Mouse (Mus musculus): ENCODE measurements around the gene Psma7. TPM values are rescaled to one million over a fixed set of nuclear protein-coding genes. Genes with fewer than 3 reads are reported as not detected.
A peak's percentile ranks its signal among the peaks of the same experiment; 100 is the strongest.

Gene Psma7
- polyA plus RNA-seq, 1 experiment from 2014 or later = 615 TPM

DNA sequence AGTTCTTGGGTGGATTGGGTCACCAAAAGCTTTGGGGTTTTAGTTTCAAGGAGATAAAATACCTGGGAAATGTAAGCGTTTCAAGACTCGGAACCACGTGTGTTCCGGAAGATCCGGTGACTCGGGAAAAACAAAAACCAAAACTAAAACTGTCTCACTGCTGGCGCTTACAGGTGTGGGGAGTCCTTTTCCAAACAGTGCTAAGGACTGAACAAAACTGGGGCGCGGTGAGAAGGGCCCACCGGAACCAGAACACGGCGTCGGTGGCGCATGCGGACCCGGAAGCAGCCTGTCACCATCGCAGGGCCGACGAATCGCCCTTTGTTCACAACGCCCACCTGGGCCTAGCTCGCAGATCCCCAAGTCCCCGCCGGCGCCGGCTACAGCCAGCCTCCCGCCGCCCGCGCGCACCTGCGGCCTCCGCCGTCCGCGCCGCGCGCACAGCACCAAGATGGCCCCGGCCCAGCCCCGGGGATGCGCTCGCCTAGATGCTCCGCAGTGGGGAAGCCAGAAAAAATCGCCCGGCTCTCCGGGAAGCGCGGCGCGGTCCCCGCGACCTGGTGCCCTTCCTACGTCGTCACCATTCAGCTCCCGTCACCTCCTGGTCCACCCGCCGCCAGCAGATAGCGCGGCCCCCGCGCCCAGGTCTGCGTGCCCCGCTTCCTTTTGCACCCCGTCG, 517 bp downstream of the Psma7 start:
- Histone ChIP-seq H3K9ac (peak overlapping the region; percentile 84), H3K9me3 (replicated peaks) (no peaks in the 10 kb centered on the region), H3K36me3 (peaks cover 36% of the 10 kb centered on the region), H3K4me1 (peaks cover 41% of the 10 kb centered on the region), H3K4me3 (replicated peaks) (peak overlapping the region; percentile 99), H3K27me3 (no peaks in the 10 kb centered on the region), H3K4me2 (peak overlapping the region; percentile 93), H3K27ac (peak overlapping the region; percentile 97)
- WGBS = under 1% methylated on average over 66 of the region's 66 CpGs
- ATAC-seq (replicated peaks; ENCODE audit: low FRiP score) = peak; percentile 49

DNA sequence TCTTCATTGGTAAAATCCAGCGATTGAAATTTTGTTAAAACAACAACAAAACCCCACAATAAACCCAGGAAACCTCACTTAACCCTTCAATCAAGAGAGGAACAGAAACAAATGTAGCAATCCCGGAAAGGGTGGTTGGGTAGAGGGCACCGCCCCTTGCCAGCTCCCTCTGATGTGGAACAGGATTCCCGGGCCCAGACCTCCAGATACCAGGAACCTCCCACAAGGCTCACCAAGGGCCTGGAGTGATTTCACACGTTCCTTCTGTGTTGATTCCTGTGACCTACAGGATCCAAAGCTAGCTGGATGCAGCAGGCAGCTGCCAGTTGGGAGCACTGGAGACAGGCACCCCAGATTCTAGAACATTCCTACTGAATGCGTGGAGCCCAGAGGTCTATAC, 1.8 kb downstream of the Psma7 start:
- Histone ChIP-seq H3K4me3 (replicated peaks) (peak overlapping the region; percentile 99), H3K27me3 (no peaks in the 10 kb centered on the region), H3K4me1 (peaks cover 41% of the 10 kb centered on the region), H3K36me3 (peaks cover 44% of the 10 kb centered on the region), H3K9me3 (replicated peaks) (no peaks in the 10 kb centered on the region), H3K4me2 (peak overlapping the region; percentile 93), H3K27ac (0 out of 2 replicates have a peak overlapping the region, but pooled peaks have one; percentile 10), H3K9ac (peak overlapping the region; percentile 2; the same call in 1 of the 2 replicates)
- WGBS = 27% methylated on average over 6 of the region's 6 CpGs
- ATAC-seq (replicated peaks; ENCODE audit: low FRiP score) = no peak

DNA sequence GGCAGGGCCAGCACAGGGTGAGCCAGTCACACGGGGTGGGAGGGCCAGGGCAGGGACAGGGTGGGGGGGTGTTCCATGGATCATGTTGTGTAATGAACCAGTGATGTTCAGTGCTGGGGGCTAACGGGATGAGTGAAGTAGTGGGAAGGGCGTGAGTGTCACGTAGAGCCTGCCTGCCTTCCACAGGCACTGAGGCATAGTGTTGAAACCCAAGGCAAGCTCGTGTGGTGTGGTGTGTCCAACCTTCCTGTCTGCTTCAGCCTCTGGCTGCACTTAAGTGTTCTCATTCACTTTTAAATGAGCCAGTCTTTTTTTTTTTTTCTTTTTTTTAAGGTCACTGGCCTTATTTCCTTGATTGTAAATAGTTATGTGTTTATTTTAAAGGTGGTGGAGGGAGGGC, 7.5 kb downstream of the Psma7 start:
- 61% methylated on average over 5 of the region's 5 CpGs for WGBS

DNA sequence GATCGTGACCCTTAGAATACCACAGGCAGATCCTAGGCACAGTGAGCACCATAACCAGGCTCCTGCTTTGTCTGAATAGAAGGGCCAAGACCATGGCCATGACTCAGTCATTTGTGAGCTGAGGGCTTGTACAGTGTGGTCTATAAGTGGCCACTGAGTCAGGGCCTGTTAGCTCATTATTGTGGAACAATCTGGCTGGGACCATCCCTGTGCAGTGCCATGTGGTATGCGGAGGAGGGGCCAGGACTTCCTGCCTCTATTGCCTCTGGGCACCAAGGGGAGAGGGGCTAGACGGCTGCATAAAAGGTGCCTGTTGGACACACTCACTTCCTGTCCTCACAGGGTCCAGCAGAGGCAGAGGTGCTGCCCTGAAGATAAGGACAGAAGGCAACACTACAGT, 8.3 kb downstream of the Psma7 start:
- Histone ChIP-seq H3K36me3 (peaks cover 100% of the 10 kb centered on the region), H3K4me2 (no peak overlapping the region), H3K27ac (peak overlapping the region; percentile 37; the same call in 1 of the 2 replicates), H3K9ac (no peak overlapping the region), H3K4me3 (replicated peaks) (no peak overlapping the region), H3K27me3 (no peaks in the 10 kb centered on the region), H3K9me3 (replicated peaks) (no peaks in the 10 kb centered on the region), H3K4me1 (peaks cover 9% of the 10 kb centered on the region)
- ATAC-seq (replicated peaks; ENCODE audit: low FRiP score) = no peak
- 49% methylated on average over 3 of the region's 3 CpGs for WGBS

More for the DNA sequence above, 7.5 kb downstream of the Psma7 start:
- H3K36me3 ChIP-seq = peaks cover 100% of the 10 kb centered on the region
- no peaks in the 10 kb centered on the region for H3K9me3 ChIP-seq (replicated peaks)
- H3K4me2 ChIP-seq = no peak overlapping the region
- no peaks in the 10 kb centered on the region for H3K27me3 ChIP-seq
- H3K27ac ChIP-seq = no peak overlapping the region
- H3K4me3 ChIP-seq (replicated peaks) = no peak overlapping the region
- ATAC-seq (replicated peaks; ENCODE audit: low FRiP score) = no peak
- H3K4me1 ChIP-seq = peaks cover 12% of the 10 kb centered on the region
- H3K9ac ChIP-seq = no peak overlapping the region

DNA sequence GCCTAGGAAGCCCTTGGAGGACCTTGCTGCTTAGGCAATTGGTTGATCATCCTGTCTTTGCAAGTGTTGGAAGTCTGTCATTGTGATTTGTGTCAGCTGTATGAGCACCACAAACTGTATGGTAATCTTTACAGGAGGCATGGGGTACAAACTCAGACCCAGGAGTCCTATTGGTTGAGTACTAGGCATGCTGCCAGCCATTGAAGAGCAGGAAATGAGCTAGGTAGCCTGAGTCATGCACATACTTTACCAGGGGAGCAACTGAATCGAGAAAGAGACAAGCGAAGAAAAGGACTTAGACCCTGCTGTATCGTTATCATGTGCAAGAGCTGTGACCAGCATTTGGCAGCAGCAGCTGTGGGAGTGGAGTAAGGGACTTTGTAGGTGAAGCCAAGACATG, 9.3 kb downstream of the Psma7 start:
- 76% methylated on average over 3 of the region's 3 CpGs for WGBS
- 0 out of 2 replicates have a peak overlapping the region, but pooled peaks have one; percentile 13 for H3K27ac ChIP-seq
- no peak for ATAC-seq (replicated peaks; ENCODE audit: low FRiP score)
- H3K36me3 ChIP-seq = peaks cover 100% of the 10 kb centered on the region
- H3K4me1 ChIP-seq = peaks cover 15% of the 10 kb centered on the region
- H3K4me3 ChIP-seq (replicated peaks) = no peak overlapping the region
- H3K9me3 ChIP-seq (replicated peaks) = no peaks in the 10 kb centered on the region
- no peak overlapping the region for H3K9ac ChIP-seq
- no peak overlapping the region for H3K4me2 ChIP-seq
- no peaks in the 10 kb centered on the region for H3K27me3 ChIP-seq

DNA sequence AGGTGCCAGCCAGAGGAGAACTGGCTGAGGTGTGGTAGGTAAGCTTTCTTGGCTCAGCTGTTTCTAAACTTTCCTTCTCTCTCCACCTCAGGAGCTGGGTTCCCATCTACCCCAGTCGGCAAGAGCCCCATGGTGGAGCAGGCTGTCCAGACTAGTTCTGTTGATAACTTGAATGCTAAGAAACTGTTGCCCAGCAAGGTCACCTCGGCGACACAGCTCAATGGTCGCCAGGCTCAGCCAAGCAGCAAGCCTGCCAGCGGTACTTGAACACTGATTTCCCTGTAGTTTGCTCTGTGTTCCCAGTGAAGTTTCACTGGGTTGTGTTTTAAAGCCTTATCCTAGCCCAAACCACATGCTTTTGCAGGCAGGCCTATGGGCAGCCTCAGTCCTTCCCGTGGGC, 11.0 kb downstream of the Psma7 start:
- Histone ChIP-seq H3K9me3 (replicated peaks) (no peaks in the 10 kb centered on the region), H3K27ac (0 out of 2 replicates have a peak overlapping the region, but pooled peaks have one; percentile 11), H3K4me1 (peaks cover 31% of the 10 kb centered on the region), H3K4me3 (replicated peaks) (no peak overlapping the region), H3K9ac (no peak overlapping the region), H3K27me3 (no peaks in the 10 kb centered on the region), H3K4me2 (no peak overlapping the region), H3K36me3 (peaks cover 88% of the 10 kb centered on the region)
- ATAC-seq (replicated peaks; ENCODE audit: low FRiP score) = no peak
- 75% methylated on average over 6 of the region's 6 CpGs for WGBS

DNA sequence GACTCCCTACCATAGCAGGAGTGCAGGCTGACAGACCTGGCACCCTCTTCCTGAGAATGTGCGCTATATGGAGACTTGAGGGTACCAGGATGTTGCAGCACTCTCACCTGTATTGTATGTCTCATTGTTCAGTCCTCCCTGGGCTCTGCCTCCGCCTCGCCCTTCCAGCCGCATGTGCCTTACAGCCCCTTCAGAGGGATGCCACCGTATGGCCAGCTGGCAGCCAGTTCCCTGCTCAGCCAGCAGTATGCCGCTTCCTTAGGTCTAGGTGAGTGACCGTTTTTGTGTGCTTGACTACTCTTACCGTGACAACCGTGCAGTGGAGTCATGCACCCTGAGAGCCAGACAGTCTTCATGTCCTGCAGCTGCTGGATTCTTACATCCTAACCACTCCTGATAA, 14.5 kb downstream of the Psma7 start:
- Histone ChIP-seq H3K9ac (no peak overlapping the region), H3K27ac (no peak overlapping the region), H3K36me3 (peaks cover 53% of the 10 kb centered on the region), H3K4me1 (peaks cover 39% of the 10 kb centered on the region), H3K9me3 (replicated peaks) (no peaks in the 10 kb centered on the region), H3K4me2 (peak overlapping the region; percentile 96), H3K27me3 (peaks cover 8% of the 10 kb centered on the region; the same call in 1 of the 2 replicates), H3K4me3 (replicated peaks) (peak overlapping the region; percentile 90; the same call in 1 of the 2 replicates)
- 60% methylated on average over 9 of the region's 9 CpGs for WGBS
- ATAC-seq (replicated peaks; ENCODE audit: low FRiP score) = no peak

DNA sequence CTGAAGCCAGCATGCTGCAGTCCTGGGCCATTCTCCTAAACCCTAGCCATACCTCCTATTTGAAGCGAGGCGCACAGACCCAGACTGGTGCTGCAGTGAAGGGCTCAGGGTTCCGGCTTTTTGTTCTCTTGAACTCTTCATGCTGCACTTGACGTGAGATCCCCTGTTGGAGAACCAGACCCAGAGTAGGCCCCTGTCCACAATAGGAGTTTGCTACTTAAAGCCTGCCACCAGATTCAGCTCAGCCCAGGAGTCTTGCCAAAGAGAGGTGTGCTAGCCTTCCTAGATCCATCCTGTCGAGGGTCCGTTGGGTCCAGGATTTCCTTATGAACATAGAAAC, 16.4 kb downstream of the Psma7 start:
- ATAC-seq (replicated peaks; ENCODE audit: low FRiP score) = no peak
- Histone ChIP-seq H3K4me1 (peaks cover 35% of the 10 kb centered on the region), H3K4me3 (replicated peaks) (peak overlapping the region; percentile 90), H3K36me3 (peaks cover 34% of the 10 kb centered on the region), H3K27me3 (peaks cover 27% of the 10 kb centered on the region), H3K4me2 (peak overlapping the region; percentile 96), H3K9me3 (replicated peaks) (no peaks in the 10 kb centered on the region), H3K9ac (peak overlapping the region; percentile 79), H3K27ac (0 out of 2 replicates have a peak overlapping the region, but pooled peaks have one; percentile 91)
- WGBS = 6% methylated on average over 6 of the region's 6 CpGs

DNA sequence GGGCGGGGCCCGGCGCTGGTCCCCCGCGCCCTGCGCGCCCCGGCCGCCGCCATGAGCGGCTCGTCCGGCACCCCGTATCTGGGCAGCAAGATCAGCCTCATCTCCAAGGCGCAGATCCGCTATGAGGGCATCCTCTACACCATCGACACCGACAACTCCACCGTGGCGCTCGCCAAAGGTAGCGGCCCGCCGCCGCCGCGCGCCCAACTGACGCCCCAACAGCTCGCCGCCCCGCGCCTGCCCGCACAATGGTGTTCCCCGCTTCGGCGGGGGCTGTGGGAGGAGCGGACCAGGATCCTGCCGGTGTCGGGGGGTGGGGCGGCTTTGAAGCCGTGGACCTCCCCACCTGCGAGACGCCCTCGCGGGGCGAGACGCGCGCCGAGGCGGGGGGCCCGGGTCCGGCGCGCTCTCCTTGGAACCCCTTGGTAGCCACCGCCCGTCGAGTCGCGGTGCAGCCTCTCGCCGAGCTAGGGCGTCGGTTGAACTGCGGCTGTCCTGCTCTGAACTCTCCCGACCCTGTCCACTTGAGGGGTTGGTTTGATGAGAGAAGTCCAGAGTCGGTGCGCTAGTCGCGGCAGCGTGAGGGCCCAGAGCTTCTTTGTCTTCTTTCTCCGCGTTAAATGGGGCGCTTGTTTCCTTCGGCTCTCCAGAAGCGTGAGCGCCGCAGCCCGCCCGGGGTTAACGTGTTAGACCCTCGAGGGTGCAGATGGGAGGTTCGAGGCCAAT, 16.9 kb downstream of the Psma7 start:
- peaks cover 31% of the 10 kb centered on the region for H3K27me3 ChIP-seq
- ATAC-seq (replicated peaks; ENCODE audit: low FRiP score) = peak; percentile 15
- H3K27ac ChIP-seq = peak overlapping the region; percentile 91
- peak overlapping the region; percentile 79 for H3K9ac ChIP-seq
- no peaks in the 10 kb centered on the region for H3K9me3 ChIP-seq (replicated peaks)
- under 1% methylated on average over 81 of the region's 84 CpGs for WGBS
- peak overlapping the region; percentile 96 for H3K4me2 ChIP-seq
- H3K4me1 ChIP-seq = peaks cover 34% of the 10 kb centered on the region
- peak overlapping the region; percentile 90 for H3K4me3 ChIP-seq (replicated peaks)
- peaks cover 29% of the 10 kb centered on the region for H3K36me3 ChIP-seq

DNA sequence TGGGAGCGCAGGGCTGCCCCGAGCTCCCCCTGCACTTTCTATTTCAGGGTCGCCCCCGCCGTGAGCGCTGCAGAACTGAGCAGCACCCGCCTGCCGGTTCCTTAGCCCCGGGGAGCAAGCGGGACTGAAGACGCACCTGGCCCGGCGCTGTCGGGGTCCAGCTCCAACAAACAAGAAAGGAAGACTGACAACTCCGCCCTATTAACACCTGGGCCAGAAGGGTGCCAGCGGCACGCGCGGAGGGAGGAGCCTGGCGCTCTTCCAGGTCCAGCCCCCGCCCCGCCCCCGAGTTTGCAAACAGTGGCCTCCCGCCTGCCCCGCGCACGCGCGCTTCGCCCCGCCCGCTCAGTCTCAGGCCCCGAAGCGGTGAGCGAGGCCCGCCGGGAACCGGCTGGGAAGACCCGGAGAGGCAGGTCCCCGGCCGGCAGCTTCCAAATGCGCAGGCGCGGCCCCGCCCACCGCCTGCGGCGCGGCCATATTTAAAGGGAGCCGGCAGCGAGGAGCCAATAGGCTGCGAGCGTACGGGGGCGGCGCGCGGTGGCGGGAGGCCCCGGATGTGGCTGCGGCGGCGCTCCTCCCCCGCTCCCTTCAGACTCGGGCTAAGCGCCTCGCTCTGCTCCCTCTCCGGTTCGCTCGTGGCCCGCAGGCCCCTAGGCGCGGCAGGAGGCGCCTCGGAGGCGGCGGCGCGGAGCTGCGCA, 17.7 kb downstream of the Psma7 start, which contains the start of gene Lsm14b:
TSS of gene Lsm14b (plus strand) at position 587 of the 698 bp plus-strand sequence.
- H3K4me3 ChIP-seq (replicated peaks) = peak within 1 kb of the TSS; percentile 90
- H3K27ac ChIP-seq = peak within 1 kb of the TSS; percentile 91
- peaks cover 37% of the 10 kb centered on the region for H3K27me3 ChIP-seq
- WGBS = under 1% methylated on average over 74 of the region's 80 CpGs
- H3K4me2 ChIP-seq = peak within 1 kb of the TSS; percentile 96
- ATAC-seq (replicated peaks; ENCODE audit: low FRiP score) = peak; percentile 96
- H3K9me3 ChIP-seq (replicated peaks) = no peaks in the 10 kb centered on the region
- peaks cover 21% of the 10 kb centered on the region for H3K36me3 ChIP-seq
- H3K4me1 ChIP-seq = peaks cover 34% of the 10 kb centered on the region
- peak within 1 kb of the TSS; percentile 79 for H3K9ac ChIP-seq

DNA sequence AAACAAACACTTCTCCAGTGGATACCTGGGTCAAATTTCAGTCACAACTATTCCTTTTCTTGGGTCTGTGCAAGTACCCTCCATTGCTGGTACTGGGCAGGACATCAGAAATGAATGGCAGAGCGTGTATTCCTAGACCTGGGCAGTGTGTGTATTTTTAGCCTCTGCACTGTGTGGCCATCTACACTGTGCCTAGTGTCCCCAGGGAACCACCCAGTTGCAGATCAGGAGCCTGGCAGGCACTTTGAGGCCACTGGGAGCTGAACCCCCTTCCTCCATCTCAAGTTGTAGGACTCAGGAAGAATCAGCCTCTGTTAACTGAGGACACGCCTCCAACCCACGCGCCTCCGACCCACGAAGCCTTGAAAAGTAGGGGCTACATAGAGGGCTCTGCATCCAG, 19.5 kb downstream of the Psma7 start:
- Histone ChIP-seq H3K4me1 (peaks cover 42% of the 10 kb centered on the region), H3K4me2 (no peak overlapping the region), H3K36me3 (peaks cover 3% of the 10 kb centered on the region), H3K4me3 (replicated peaks) (no peak overlapping the region), H3K27me3 (peaks cover 44% of the 10 kb centered on the region), H3K9me3 (replicated peaks) (no peaks in the 10 kb centered on the region), H3K9ac (no peak overlapping the region), H3K27ac (no peak overlapping the region)
- 49% methylated on average over 6 of the region's 6 CpGs for whole genome bisulfite sequencing
- no peak for ATAC-seq (replicated peaks; ENCODE audit: low FRiP score)

DNA sequence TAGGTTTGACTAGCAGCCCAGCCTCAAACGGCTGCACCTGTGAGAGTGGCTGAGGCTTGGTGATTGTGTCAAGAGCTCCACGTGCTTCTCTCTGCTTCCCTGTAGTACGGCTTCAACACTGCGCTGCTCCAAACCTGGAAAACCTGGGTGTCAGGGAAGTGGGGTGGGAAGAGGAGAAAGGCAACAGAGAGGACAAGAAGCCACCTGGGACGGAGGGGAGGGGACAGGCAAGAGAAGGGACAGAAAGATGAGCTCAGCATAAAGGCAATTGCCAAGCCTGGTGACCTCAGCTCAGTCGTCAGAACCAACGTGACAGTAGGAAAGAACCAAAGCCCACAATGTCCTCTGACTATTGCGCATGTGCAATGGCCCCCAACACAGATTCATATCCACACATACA, 21.3 kb downstream of the Psma7 start:
- 80% methylated on average over 8 of the region's 8 CpGs for WGBS
- no peak overlapping the region for H3K4me2 ChIP-seq
- no peak overlapping the region for H3K4me3 ChIP-seq (replicated peaks)
- H3K27ac ChIP-seq = no peak overlapping the region
- H3K27me3 ChIP-seq = peaks cover 44% of the 10 kb centered on the region
- peaks cover 35% of the 10 kb centered on the region for H3K4me1 ChIP-seq
- H3K36me3 ChIP-seq = no peaks in the 10 kb centered on the region
- no peaks in the 10 kb centered on the region for H3K9me3 ChIP-seq (replicated peaks)
- ATAC-seq (replicated peaks; ENCODE audit: low FRiP score) = no peak
- no peak overlapping the region for H3K9ac ChIP-seq

All from kidney, embryonic 15.5 days (tissue).